Mouse (Mus musculus) ES-E14 (cell line): Measurements from ENCODE around the gene Itgad. TPM values are rescaled to one million over a fixed set of nuclear protein-coding genes. Genes with fewer than 3 reads are reported as not detected.

ENCODE experiments used
- DNase-seq: peaks from one replicate; pipeline ENCODE4 v3.0.0-alpha.2; 2013; ENCODE audit warnings: low read depth, low spot score
- H3K27ac ChIP-seq: 2 replicates; pipeline ENCODE4 v1.5.1; 2012; ENCODE audit warnings: low read depth, mild to moderate bottlenecking, low read length, moderate library complexity, mixed read lengths; ENCODE audit not compliant: poor library complexity, insufficient read depth, severe bottlenecking
- H3K36me3 ChIP-seq: 2 replicates; pipeline ENCODE4 v1.6.1; 2012; ENCODE audit warnings: mild to moderate bottlenecking, low read length, moderate library complexity, mixed read lengths; ENCODE audit not compliant: control insufficient read depth, poor library complexity, insufficient read depth, severe bottlenecking
- H3K4me1 ChIP-seq, 2 experiments: fragments of 150-350 bp in 1 of 2; sonication (generic) in 1 of 2; 2 replicates each; pipeline ENCODE4 v1.6.1; 2012; ENCODE audit warnings: low read length in 2 of 2, mild to moderate bottlenecking in 1 of 2, mixed read lengths in 1 of 2; ENCODE audit not compliant: control insufficient read depth in 2 of 2, insufficient read depth in 2 of 2, poor library complexity in 1 of 2
- H3K4me3 ChIP-seq, 2 experiments: fragments of 150-350 bp in 1 of 2; sonication (generic) in 1 of 2; 2 replicates each; pipeline ENCODE4 v1.5.1; 2012; ENCODE audit warnings: low read length in 2 of 2, low read depth in 1 of 2, mild to moderate bottlenecking in 1 of 2, mixed read lengths in 1 of 2; ENCODE audit not compliant: insufficient read depth in 1 of 2, poor library complexity in 1 of 2, severe bottlenecking in 1 of 2
- H3K9ac ChIP-seq: 2 replicates; pipeline ENCODE4 v1.6.1; 2012; ENCODE audit warnings: low read depth, mild to moderate bottlenecking, low read length, mixed read lengths; ENCODE audit not compliant: poor library complexity, insufficient read depth, severe bottlenecking
- H3K9me3 ChIP-seq: fragments of 150-350 bp; sonication (generic); 2 replicates; pipeline ENCODE4 v1.6.1; 2012; ENCODE audit warnings: low read depth, mild to moderate bottlenecking, low read length; ENCODE audit not compliant: control insufficient read depth, insufficient read depth
- CHD2 ChIP-seq: IDR thresholded peaks from 2 replicates; pipeline ENCODE4 v1.6.1; 2014; ENCODE audit warnings: mild to moderate bottlenecking, low read depth, low read length, inconsistent platforms
- HCFC1 ChIP-seq: IDR thresholded peaks from 2 replicates; pipeline ENCODE4 v1.6.1; 2012; ENCODE audit warnings: low read length, inconsistent platforms, borderline replicate concordance; ENCODE audit not compliant: insufficient read depth
- MAFK ChIP-seq: IDR thresholded peaks from 2 replicates; pipeline ENCODE4 v1.6.1; 2014; ENCODE audit warnings: mild to moderate bottlenecking, low read depth, low read length, inconsistent platforms; ENCODE audit not compliant: insufficient read depth
- ZC3H11A ChIP-seq: IDR thresholded peaks from 2 replicates; pipeline ENCODE4 v1.6.1; 2012; ENCODE audit warnings: low read depth, mild to moderate bottlenecking, inconsistent platforms, low read length, borderline replicate concordance
- ZNF384 ChIP-seq: IDR thresholded peaks from 2 replicates; pipeline ENCODE4 v1.6.1; 2012; ENCODE audit warnings: low read depth, low read length, inconsistent platforms
- in situ Hi-C, 2 experiments: fragments of 600-800 bp; cut with MboI; formaldehyde crosslinking; loops; one replicate each; pipeline ENCODE4 v1.15.1; 2025; ENCODE audit warnings: low sequenced_read_pairs in 2 of 2, inconsistent platforms in 1 of 2; ENCODE audit not compliant: unreplicated experiment in 2 of 2
- total RNA-seq: library from RNA; depleted of rRNA; stranded (reverse); fragments of 300-350 nt; gene quantifications from 2 replicates; pipeline ENCODE4 v1.2.3, GENCODE M21; 2012; rRNA removed

Itgad gene
- not detected in 2 replicates for total RNA-seq

GRCm38 (mm10) chr7:128154076-128154475, at the start of gene Itgad:
Gene Itgad, plus strand, starts transcription at chr7:128154376.
- DNase-seq, result no peak
- Histone ChIP-seq H3K9me3 (no peaks in the 10 kb centered on the region), H3K27ac (no peak within 1 kb of the TSS), H3K36me3 (no peaks in the 10 kb centered on the region), H3K4me3 (peak within 1 kb of the TSS in 1 of 2 experiments; percentile 15; a peak in 1 of 4 replicates), H3K9ac (no peak within 1 kb of the TSS), H3K4me1 (no peaks in the 10 kb centered on the region)
- TF ChIP-seq ZC3H11A (no peak), HCFC1 (no peak), ZNF384 (no peak), MAFK (no peak), CHD2 (no peak)
- in situ Hi-C loops, result no loop called here

GRCm38 (mm10) chr7:128105246-128105645, 48.9 kb upstream of the Itgad start:
- no peak overlapping the region for H3K27ac ChIP-seq

GRCm38 (mm10) chr7:128107462-128107861, 46.7 kb upstream of the Itgad start:
- Histone ChIP-seq H3K9me3 (no peaks in the 10 kb centered on the region), H3K4me1 (no peaks in the 10 kb centered on the region), H3K27ac (no peak overlapping the region), H3K4me3 (no peak overlapping the region), H3K36me3 (no peaks in the 10 kb centered on the region), H3K9ac (no peak overlapping the region)
- in situ Hi-C loops, result no loop called here
- DNase-seq, result no peak
- TF ChIP-seq MAFK (no peak), ZNF384 (no peak), ZC3H11A (no peak), CHD2 (no peak), HCFC1 (no peak)

More at GRCm38 (mm10) chr7:128105246-128105645, 48.9 kb upstream of the Itgad start:
- H3K36me3 ChIP-seq, result no peaks in the 10 kb centered on the region
- TF ChIP-seq CHD2 (no peak), MAFK (no peak), ZC3H11A (no peak), HCFC1 (no peak), ZNF384 (no peak)
- no peak overlapping the region for H3K9ac ChIP-seq
- in situ Hi-C loops, result no loop called here
- H3K4me3 ChIP-seq, result no peak overlapping the region
- no peak for DNase-seq
- H3K4me1 ChIP-seq, result no peaks in the 10 kb centered on the region
- no peaks in the 10 kb centered on the region for H3K9me3 ChIP-seq

- Histone ChIP-seq H3K9ac (no peak overlapping the region), H3K27ac (no peak overlapping the region), H3K4me3 (no peak overlapping the region), H3K9me3 (no peaks in the 10 kb centered on the region), H3K4me1 (no peaks in the 10 kb centered on the region), H3K36me3 (no peaks in the 10 kb centered on the region)
- in situ Hi-C loops, result no loop called here
- TF ChIP-seq ZNF384 (no peak), MAFK (no peak), CHD2 (no peak), ZC3H11A (no peak), HCFC1 (no peak)
- no peak for DNase-seq
These were observed 43.9 kb upstream of the Itgad start for GRCm38 (mm10) chr7:128110314-128110713.

- Histone ChIP-seq H3K36me3 (no peaks in the 10 kb centered on the region), H3K4me3 (no peak overlapping the region), H3K9ac (no peak overlapping the region), H3K27ac (no peak overlapping the region), H3K9me3 (no peaks in the 10 kb centered on the region), H3K4me1 (no peaks in the 10 kb centered on the region)
- no peak for DNase-seq
- in situ Hi-C loops, result no loop called here
- TF ChIP-seq ZC3H11A (no peak), HCFC1 (no peak), ZNF384 (no peak), CHD2 (no peak), MAFK (no peak)
These were observed 42.0 kb upstream of the Itgad start for GRCm38 (mm10) chr7:128112131-128112530.
